Mouse (Mus musculus) liver, embryonic 12.5 days (tissue): ENCODE results near the gene Olfr628. TPM values are rescaled to one million over a fixed set of nuclear protein-coding genes. Genes with fewer than 3 reads are reported as not detected.

Source experiments
- polyA plus RNA-seq: library from polyadenylated mRNA; unstranded; fragments of >200 nt; fragmentation: Nextera tagmentation; extraction: Ambion mirVana; gene quantifications from 2 replicates; pipeline ENCODE4 v1.2.1, GENCODE M21; 2016

Olfr628 gene
- polyA plus RNA-seq, 1 experiment from 2014 or later = not detected

Other genes starting within 250 kb of the Olfr628 start
- gene Olfr609, start 232.3 kb upstream of the Olfr628 start, polyA plus RNA-seq = not detected in 2 replicates
- not detected in 2 replicates for gene Olfr610, start 218.3 kb upstream of the Olfr628 start, polyA plus RNA-seq
- gene Olfr611, start 209.5 kb upstream of the Olfr628 start, polyA plus RNA-seq = not detected in 2 replicates
- gene Olfr612, start 187.7 kb upstream of the Olfr628 start, polyA plus RNA-seq = not detected in 2 replicates
- gene Olfr613, start 182.3 kb upstream of the Olfr628 start, polyA plus RNA-seq = not detected in 2 replicates
- gene Olfr615, start 174.3 kb upstream of the Olfr628 start, polyA plus RNA-seq = not detected in 2 replicates
- not detected in 2 replicates for gene Olfr616, start 161.2 kb upstream of the Olfr628 start, polyA plus RNA-seq
- not detected in 2 replicates for gene Olfr617, start 157.3 kb upstream of the Olfr628 start, polyA plus RNA-seq
- not detected in 2 replicates for gene Olfr618, start 140.3 kb upstream of the Olfr628 start, polyA plus RNA-seq
- gene Olfr619, start 129.8 kb upstream of the Olfr628 start, polyA plus RNA-seq = not detected in 2 replicates
- gene Olfr620, start 117.8 kb upstream of the Olfr628 start, polyA plus RNA-seq = not detected in 2 replicates
- not detected in 2 replicates for gene Olfr622, start 87.7 kb upstream of the Olfr628 start, polyA plus RNA-seq
- not detected in 2 replicates for gene Olfr623, start 66.7 kb upstream of the Olfr628 start, polyA plus RNA-seq
- gene Olfr624, start 59.2 kb upstream of the Olfr628 start, polyA plus RNA-seq = not detected in 2 replicates
- gene Olfr625-ps1, start 47.7 kb upstream of the Olfr628 start, polyA plus RNA-seq = not detected in 2 replicates
- not detected in 2 replicates for gene Olfr243, start 15.7 kb upstream of the Olfr628 start, polyA plus RNA-seq
- 0.05 TPM in 1 of 2 replicates, not detected in the other for gene Olfr629, start 14.6 kb downstream of the Olfr628 start, polyA plus RNA-seq
- not detected in 2 replicates for gene Olfr630, start 27.0 kb downstream of the Olfr628 start, polyA plus RNA-seq
- gene Olfr69, start 41.2 kb downstream of the Olfr628 start, polyA plus RNA-seq = not detected in 2 replicates
- not detected in 2 replicates for gene Olfr68, start 49.3 kb downstream of the Olfr628 start, polyA plus RNA-seq
- gene Olfr67, start 61.4 kb downstream of the Olfr628 start, polyA plus RNA-seq = not detected in 2 replicates
- 37,996 and 38,837 TPM in 2 replicates for gene Hbb-bt, start 83.6 kb downstream of the Olfr628 start, polyA plus RNA-seq
- gene Hbb-bs, start 97.7 kb downstream of the Olfr628 start, polyA plus RNA-seq = 70,723 and 73,152 TPM in 2 replicates
- 0.72 and 1.2 TPM in 2 replicates for gene Hbb-bh2, start 110.1 kb downstream of the Olfr628 start, polyA plus RNA-seq
- 1,392 and 1,481 TPM in 2 replicates for gene Hbb-bh1, start 112.8 kb downstream of the Olfr628 start, polyA plus RNA-seq
- gene Hbb-y, start 122.8 kb downstream of the Olfr628 start, polyA plus RNA-seq = 9,927 and 10,875 TPM in 2 replicates
- gene Olfr66, start 155.9 kb downstream of the Olfr628 start, polyA plus RNA-seq = not detected in 2 replicates
- not detected in 2 replicates for gene Olfr64, start 164.1 kb downstream of the Olfr628 start, polyA plus RNA-seq
- gene Olfr65, start 173.1 kb downstream of the Olfr628 start, polyA plus RNA-seq = not detected in 2 replicates
- gene Olfr631, start 198.5 kb downstream of the Olfr628 start, polyA plus RNA-seq = 0.30 TPM in 1 of 2 replicates, not detected in the other
- 0.17 and 0.35 TPM in 2 replicates for gene Olfr632, start 204.0 kb downstream of the Olfr628 start, polyA plus RNA-seq
- 0.08 TPM in 1 of 2 replicates, not detected in the other for gene Olfr633, start 214.1 kb downstream of the Olfr628 start, polyA plus RNA-seq
- not detected in 2 replicates for gene Olfr635, start 240.8 kb downstream of the Olfr628 start, polyA plus RNA-seq